Mouse (Mus musculus): ENCODE measurements around the gene Dedd2.

- TF ChIP-seq CTCF (IDR thresholded peaks at IDR 0.05; ENCODE audit: borderline replicate concordance, insufficient read depth, low read depth, low read length) (no peak), POLR2A (IDR thresholded peaks at IDR 0.05; ENCODE audit: borderline replicate concordance, insufficient read depth, low read length) (peak; percentile 52; the same call in 1 of the 2 replicates)
These were observed 17.7 kb upstream of the Dedd2 start for GRCm38 (mm10) chr7:25238015-25238706.

Measured in cerebellum, adult 2 months (tissue).